ENCODE assay signal across 26 mouse cellular contexts in genomic region chr9:30993106-30993505, GRCm38 (mm10). TPM values are rescaled to one million over a fixed set of nuclear protein-coding genes. Genes with fewer than 3 reads are reported as not detected.
"Had no signal": no experiment of that assay in that cellular context is flagged by ENCODE, and none has a peak within 500 bp of the region (broad histone marks: within the 10 kb centered on the region; RNA-seq: fewer than 3 reads in every experiment).

No protein-coding gene starts in this region.

- H3K27ac ChIP-seq: heart, embryonic 13.5 days; heart, embryonic 15.5 days; hindbrain, embryonic 13.5 days; hindbrain, embryonic 15.5 days; kidney, embryonic 15.5 days; kidney, postnatal 0 days; left cerebral cortex, adult 2 months; limb, embryonic 10.5 days; limb, embryonic 12.5 days; liver, embryonic 13.5 days had no signal

- H3K9me3 ChIP-seq: heart, embryonic 13.5 days; heart, embryonic 15.5 days; hindbrain, embryonic 13.5 days; hindbrain, embryonic 15.5 days; kidney, embryonic 15.5 days; limb, embryonic 10.5 days; limb, embryonic 12.5 days; liver, embryonic 13.5 days had no signal

- H3K4me1 ChIP-seq: heart, embryonic 15.5 days; hindbrain, embryonic 13.5 days; hindbrain, embryonic 15.5 days; limb, embryonic 10.5 days; limb, embryonic 12.5 days; liver, embryonic 13.5 days had no signal

- H3K9ac ChIP-seq: heart, embryonic 13.5 days; heart, embryonic 15.5 days; hindbrain, embryonic 13.5 days; hindbrain, embryonic 15.5 days; kidney, embryonic 15.5 days; limb, embryonic 12.5 days; liver, embryonic 13.5 days had no signal

- DNase-seq: gastrocnemius, postnatal 14 days; gastrocnemius, postnatal 36 days; heart, adult 18-20 months; heart, postnatal 14 days; heart, postnatal 36 days; kidney, adult 11 months; kidney, adult 2 months; kidney, adult 9 months; kidney, postnatal 14 days; kidney, postnatal 36 days; layer of hippocampus, adult 9-11 months; liver; liver, embryonic 13.5 days had no signal

- H3K36me3 ChIP-seq: heart, embryonic 13.5 days; heart, embryonic 15.5 days; hindbrain, embryonic 13.5 days; hindbrain, embryonic 15.5 days; kidney, embryonic 15.5 days; limb, embryonic 10.5 days; limb, embryonic 12.5 days; liver, embryonic 13.5 days had no signal

- H3K27me3 ChIP-seq: heart, embryonic 13.5 days; heart, embryonic 15.5 days; hindbrain, embryonic 13.5 days; hindbrain, embryonic 15.5 days; kidney, embryonic 15.5 days; limb, embryonic 12.5 days; liver, embryonic 13.5 days had no signal

- H3K4me2 ChIP-seq: heart, embryonic 11.5 days; heart, embryonic 13.5 days; heart, embryonic 15.5 days; hindbrain, embryonic 13.5 days; hindbrain, embryonic 15.5 days; kidney, embryonic 15.5 days; limb, embryonic 12.5 days; liver, embryonic 11.5 days; liver, embryonic 13.5 days had no signal

- H3K4me3 ChIP-seq: heart, embryonic 13.5 days; heart, embryonic 15.5 days; hindbrain, embryonic 13.5 days; hindbrain, embryonic 15.5 days; kidney, embryonic 15.5 days; left cerebral cortex, adult 2 months; limb, embryonic 10.5 days; limb, embryonic 12.5 days; liver, embryonic 13.5 days had no signal

- ATAC-seq: intestine, embryonic 16.5 days had no signal

RNA-seq across cellular contexts. Expression of gene Adamts8, which starts 50.7 kb away (rescaled TPM):
- total RNA-seq: hematopoietic stem cell, adult 5-6 weeks had no signal
